Mouse (Mus musculus): ENCODE results near the gene Ttc37.

The Ttc37 gene

GRCm38 (mm10) chr13:76098493-76099303, at the start of gene Ttc37, which contains the start of gene Arsk:
Gene Ttc37, plus strand, starts transcription at chr13:76098734.
Gene Arsk, minus strand, starts transcription at chr13:76098660.
- DNase-seq (ENCODE audit: low spot score in 2 of 2), result peak; percentile 91 to 96

GRCm38 (mm10) chr13:76055391-76056232, 42.9 kb upstream of the Ttc37 start:
- DNase-seq (ENCODE audit: low spot score in 2 of 2), result peak in 1 of 2 experiments; percentile 20

GRCm38 (mm10) chr13:76056261-76056724, 42.2 kb upstream of the Ttc37 start:
- DNase-seq (ENCODE audit: low spot score in 2 of 2), result peak; percentile 40 to 78

- DNase-seq (ENCODE audit: low spot score in 2 of 2), result no peak
Measured at GRCm38 (mm10) chr13:76056896-76057266, 41.7 kb upstream of the Ttc37 start, which contains the start of gene Gpr150. Gene Gpr150, minus strand, starts transcription at chr13:76056996.

GRCm38 (mm10) chr13:76057267-76058069, 41.1 kb upstream of the Ttc37 start:
- DNase-seq (ENCODE audit: low spot score in 2 of 2), result peak in 1 of 2 experiments; percentile 39

- no peak for DNase-seq (ENCODE audit: low spot score in 2 of 2)
Measured at GRCm38 (mm10) chr13:76059591-76059990, 38.9 kb upstream of the Ttc37 start.

- DNase-seq (ENCODE audit: low spot score in 2 of 2), result no peak
Measured at GRCm38 (mm10) chr13:76062126-76062525, 36.4 kb upstream of the Ttc37 start.

- DNase-seq (ENCODE audit: low spot score in 2 of 2), result no peak
Measured at GRCm38 (mm10) chr13:76062569-76062968, 36.0 kb upstream of the Ttc37 start.

- no peak for DNase-seq (ENCODE audit: low spot score in 2 of 2)
Measured at GRCm38 (mm10) chr13:76063548-76063947, 35.0 kb upstream of the Ttc37 start.

- no peak for DNase-seq (ENCODE audit: low spot score in 2 of 2)
Measured at GRCm38 (mm10) chr13:76064363-76064945, 34.1 kb upstream of the Ttc37 start.

GRCm38 (mm10) chr13:76074323-76074722, 24.2 kb upstream of the Ttc37 start:
- DNase-seq (ENCODE audit: low spot score in 2 of 2), result no peak

- DNase-seq (ENCODE audit: low spot score in 2 of 2), result no peak
Measured at GRCm38 (mm10) chr13:76098116-76098492, 430 bp upstream of the Ttc37 start.

GRCm38 (mm10) chr13:76101989-76102388, 3.5 kb downstream of the Ttc37 start:
- DNase-seq (ENCODE audit: low spot score in 2 of 2), result no peak

- DNase-seq (ENCODE audit: low spot score in 2 of 2), result no peak
Measured at GRCm38 (mm10) chr13:76109069-76109824, 10.7 kb downstream of the Ttc37 start.

- DNase-seq (ENCODE audit: low spot score in 2 of 2), result no peak
Measured at GRCm38 (mm10) chr13:76128799-76129198, 30.3 kb downstream of the Ttc37 start.

GRCm38 (mm10) chr13:76132415-76132814, 33.9 kb downstream of the Ttc37 start:
- no peak for DNase-seq (ENCODE audit: low spot score in 2 of 2)

GRCm38 (mm10) chr13:76138862-76139261, 40.3 kb downstream of the Ttc37 start:
- DNase-seq (ENCODE audit: low spot score in 2 of 2), result no peak

GRCm38 (mm10) chr13:76141117-76141808, 42.7 kb downstream of the Ttc37 start:
- DNase-seq (ENCODE audit: low spot score in 2 of 2), result no peak

- no peak for DNase-seq (ENCODE audit: low spot score in 2 of 2)
Measured at GRCm38 (mm10) chr13:76150483-76150882, 51.9 kb downstream of the Ttc37 start.

- no peak for DNase-seq (ENCODE audit: low spot score in 2 of 2)
Measured at GRCm38 (mm10) chr13:76157099-76157498, 58.6 kb downstream of the Ttc37 start.
